Mouse (Mus musculus) regulatory T cell (primary cell): ENCODE data around the gene Gm20869.
"Not testable (repeated sequence)": the region's sequence is repeated elsewhere in the genome, so short reads cannot be mapped to it uniquely, and the experiment has no call there.

Source experiments
- in situ Hi-C: fragments of 300-600 bp; cut with MboI, MseI; formaldehyde crosslinking; loops from one replicate; pipeline ENCODE4 v1.15.1; 2025; ENCODE audit warnings: high pct_unique_total_duplicates

Gm20869 gene

GRCm38 (mm10) chrY:71469149-71469548 lies at the start of gene Gm20869:
TSS of gene Gm20869 (plus strand) at chrY:71469449.
- in situ Hi-C loops, result not testable (repeated sequence)
